Mouse (Mus musculus) kidney, postnatal 0 days (tissue): ENCODE data around the gene Atrip. TPM values are rescaled to one million over a fixed set of nuclear protein-coding genes. Genes with fewer than 3 reads are reported as not detected.

Experiments used
- ATAC-seq: fragments of 200-750 bp; cut with Nextera tagmentation; replicated peaks from 2 replicates; pipeline ENCODE4 v1.8.0; 2017; ENCODE audit warnings: low read depth, moderate number of reproducible peaks, moderate TSS enrichment, moderate library complexity; ENCODE audit not compliant: low FRiP score
- DNase-seq: peaks from one replicate; pipeline ENCODE4 v3.0.0-alpha.2; 2016; ENCODE audit warnings: low spot score
- H3K27ac ChIP-seq: fragments of 300-500 bp; sonication (generic); 2 replicates; pipeline ENCODE4 v1.5.1; 2014; ENCODE audit warnings: mild to moderate bottlenecking
- H3K27me3 ChIP-seq: fragments of 300-500 bp; sonication (generic); 2 replicates; pipeline ENCODE4 v1.6.1; 2014; ENCODE audit warnings: low read length, mixed read lengths; ENCODE audit not compliant: insufficient read depth
- H3K36me3 ChIP-seq: fragments of 300-500 bp; sonication (generic); 2 replicates; pipeline ENCODE4 v1.6.1; 2014; ENCODE audit warnings: low read length, mixed read lengths; ENCODE audit not compliant: insufficient read depth
- H3K4me1 ChIP-seq: fragments of 300-500 bp; sonication (generic); replicated peaks from 2 replicates; pipeline ENCODE4 v1.6.1; 2014; ENCODE audit warnings: antibody characterized with exemption, low read length, mixed read lengths; ENCODE audit not compliant: insufficient read depth
- H3K4me2 ChIP-seq: fragments of 300-500 bp; sonication (generic); 2 replicates; pipeline ENCODE4 v1.6.1; 2014; ENCODE audit warnings: mild to moderate bottlenecking, low read length, moderate library complexity, mixed read lengths
- H3K4me3 ChIP-seq: fragments of 300-500 bp; sonication (generic); replicated peaks from 2 replicates; pipeline ENCODE4 v1.5.1; 2014; ENCODE audit warnings: low read depth, low read length
- H3K9ac ChIP-seq: fragments of 300-500 bp; sonication (generic); 2 replicates; pipeline ENCODE4 v1.6.1; 2014; ENCODE audit warnings: low read depth, low read length
- H3K9me3 ChIP-seq: fragments of 300-500 bp; sonication (generic); replicated peaks from 2 replicates; pipeline ENCODE4 v1.6.1; 2016; ENCODE audit warnings: low read length, inconsistent platforms, mixed read lengths
- CTCF ChIP-seq: IDR thresholded peaks from 2 replicates; pipeline ENCODE4 v1.5.1; 2016; ENCODE audit warnings: antibody characterized with exemption, low read depth, mild to moderate bottlenecking, moderate library complexity
- WGBS: fragments of 180-500 bp; shearing (Covaris S2); extraction: QIAGEN DNeasy Blood & Tissue Kit; methylation state at CpG from one replicate; pipeline ENCODE4 v1.1.7; 2014; 5-methylcytosine and 5-hydroxymethylcytosine counted together
- polyA plus RNA-seq: library from polyadenylated mRNA; unstranded; fragments of >200 nt; fragmentation: Nextera tagmentation; extraction: Ambion mirVana; gene quantifications from 2 replicates; pipeline ENCODE4 v1.2.1, GENCODE M21; 2015

Atrip gene
- 18.8 and 20.9 TPM in 2 replicates for polyA plus RNA-seq

GRCm38 (mm10) chr9:109073661-109074573 lies at the start of gene Atrip:
Gene Atrip (minus strand): TSS chr9:109074124.
- DNase-seq (peak; percentile 95), ATAC-seq (peak; percentile 98)
- Histone ChIP-seq H3K9ac (peak within 1 kb of the TSS; percentile 72), H3K27me3 (no peaks in the 10 kb centered on the region), H3K4me1 (peaks cover 10% of the 10 kb centered on the region), H3K9me3 (no peaks in the 10 kb centered on the region), H3K27ac (peak within 1 kb of the TSS; percentile 80), H3K4me3 (peak within 1 kb of the TSS; percentile 86), H3K36me3 (0 out of 2 replicates have a peak, but pooled peaks cover 6% of the 10 kb centered on the region), H3K4me2 (peak within 1 kb of the TSS; percentile 84)
- no peak for TF ChIP-seq CTCF
- under 1% methylated on average over 57 of the region's 57 CpGs for WGBS

GRCm38 (mm10) chr9:109123266-109123665 lies 49.3 kb upstream of the Atrip start:
- DNase-seq = no peak
- WGBS = 44% methylated on average over 6 of the region's 6 CpGs
- Histone ChIP-seq H3K4me1 (no peaks in the 10 kb centered on the region), H3K4me3 (no peak overlapping the region), H3K9me3 (no peaks in the 10 kb centered on the region), H3K4me2 (no peak overlapping the region), H3K27me3 (no peaks in the 10 kb centered on the region), H3K27ac (no peak overlapping the region), H3K36me3 (peaks cover 14% of the 10 kb centered on the region; the same call in 1 of the 2 replicates), H3K9ac (no peak overlapping the region)
- TF ChIP-seq CTCF = no peak
- ATAC-seq = peak; percentile 22

- no peaks in the 10 kb centered on the region for H3K4me1 ChIP-seq
- peak; percentile 81 for TF ChIP-seq CTCF
- peak; percentile 77 for DNase-seq
- H3K4me3 ChIP-seq = no peak overlapping the region
- H3K4me2 ChIP-seq = no peak overlapping the region
- WGBS = 44% methylated on average over 2 of the region's 2 CpGs
- H3K9me3 ChIP-seq = no peaks in the 10 kb centered on the region
- H3K27ac ChIP-seq = no peak overlapping the region
- peaks cover 14% of the 10 kb centered on the region; the same call in 1 of the 2 replicates for H3K36me3 ChIP-seq
- ATAC-seq = no peak
- no peak overlapping the region for H3K9ac ChIP-seq
- H3K27me3 ChIP-seq = no peaks in the 10 kb centered on the region
These were observed 48.7 kb upstream of the Atrip start for GRCm38 (mm10) chr9:109122553-109123085.

GRCm38 (mm10) chr9:109120956-109121355 lies 47.0 kb upstream of the Atrip start:
- no peaks in the 10 kb centered on the region for H3K9me3 ChIP-seq
- no peak overlapping the region for H3K4me3 ChIP-seq
- no peak for TF ChIP-seq CTCF
- no peaks in the 10 kb centered on the region for H3K27me3 ChIP-seq
- H3K27ac ChIP-seq = no peak overlapping the region
- no peak for ATAC-seq
- no peaks in the 10 kb centered on the region for H3K4me1 ChIP-seq
- H3K36me3 ChIP-seq = peaks cover 20% of the 10 kb centered on the region; the same call in 1 of the 2 replicates
- no peak for DNase-seq
- no peak overlapping the region for H3K9ac ChIP-seq
- 87% methylated on average over 6 of the region's 6 CpGs for WGBS
- H3K4me2 ChIP-seq = no peak overlapping the region

- no peak for ATAC-seq
- no peak overlapping the region for H3K4me3 ChIP-seq
- no peak overlapping the region for H3K9ac ChIP-seq
- H3K36me3 ChIP-seq = peaks cover 34% of the 10 kb centered on the region
- DNase-seq = no peak
- no peaks in the 10 kb centered on the region for H3K4me1 ChIP-seq
- WGBS = 85% methylated on average over 9 of the region's 9 CpGs
- no peaks in the 10 kb centered on the region for H3K27me3 ChIP-seq
- no peaks in the 10 kb centered on the region for H3K9me3 ChIP-seq
- TF ChIP-seq CTCF = no peak
- H3K27ac ChIP-seq = no peak overlapping the region
- H3K4me2 ChIP-seq = no peak overlapping the region
These were observed 45.6 kb upstream of the Atrip start for GRCm38 (mm10) chr9:109119571-109119970.

- DNase-seq = no peak
- peaks cover 48% of the 10 kb centered on the region for H3K36me3 ChIP-seq
These were observed 44.2 kb upstream of the Atrip start for GRCm38 (mm10) chr9:109118106-109118505.

More at GRCm38 (mm10) chr9:109118106-109118505, 44.2 kb upstream of the Atrip start:
- no peak overlapping the region for H3K9ac ChIP-seq
- 74% methylated on average over 4 of the region's 4 CpGs for WGBS
- H3K27me3 ChIP-seq = no peaks in the 10 kb centered on the region
- no peak for TF ChIP-seq CTCF
- ATAC-seq = no peak
- H3K4me1 ChIP-seq = no peaks in the 10 kb centered on the region
- H3K4me3 ChIP-seq = no peak overlapping the region
- no peak overlapping the region for H3K4me2 ChIP-seq
- no peaks in the 10 kb centered on the region for H3K9me3 ChIP-seq
- H3K27ac ChIP-seq = no peak overlapping the region
